Mouse (Mus musculus) induced T-regulatory cell, adult 2 months (primary cell): ENCODE measurements around the gene Cdhr4.
A peak's percentile ranks its signal among the peaks of the same experiment; 100 is the strongest.

Experiments
- DNase-seq: peaks from one replicate; pipeline ENCODE4 v3.0.0-alpha.2; 2012; ENCODE audit warnings: low read depth

The Cdhr4 gene

GRCm38 (mm10) chr9:107975399-107976386 lies 16.6 kb upstream of the Cdhr4 start, which contains the start of gene Uba7:
Gene Uba7 (plus strand): TSS chr9:107975505.
- peak; percentile 88 for DNase-seq

- DNase-seq, result no peak
These were observed 13.5 kb upstream of the Cdhr4 start for GRCm38 (mm10) chr9:107978815-107979214.

GRCm38 (mm10) chr9:107981684-107982605 lies 10.4 kb upstream of the Cdhr4 start:
- no peak for DNase-seq

- no peak for DNase-seq
These were observed 9.5 kb upstream of the Cdhr4 start, which contains the start of gene Gm20661 for GRCm38 (mm10) chr9:107982681-107983346. Gene Gm20661 (plus strand): TSS chr9:107983058.

GRCm38 (mm10) chr9:107983421-107983890 lies 8.8 kb upstream of the Cdhr4 start:
- DNase-seq, result no peak

GRCm38 (mm10) chr9:107984052-107984753 lies 8.1 kb upstream of the Cdhr4 start:
- DNase-seq, result no peak

GRCm38 (mm10) chr9:107984754-107985055 lies 7.6 kb upstream of the Cdhr4 start:
- no peak for DNase-seq

GRCm38 (mm10) chr9:107985131-107986119 lies 6.9 kb upstream of the Cdhr4 start, which contains the start of gene Inka1:
Gene Inka1 (minus strand): TSS chr9:107985879.
- DNase-seq, result peak; percentile 94

GRCm38 (mm10) chr9:107986376-107986775 lies 5.9 kb upstream of the Cdhr4 start:
- peak; percentile 85 for DNase-seq

GRCm38 (mm10) chr9:107987950-107988349 lies 4.3 kb upstream of the Cdhr4 start:
- no peak for DNase-seq

- DNase-seq, result no peak
These were observed 716 bp downstream of the Cdhr4 start for GRCm38 (mm10) chr9:107993013-107993412.

- no peak for DNase-seq
These were observed 2.2 kb downstream of the Cdhr4 start for GRCm38 (mm10) chr9:107994464-107994863.

GRCm38 (mm10) chr9:107995513-107995912 lies 3.2 kb downstream of the Cdhr4 start:
- no peak for DNase-seq

- DNase-seq, result no peak
These were observed 3.8 kb downstream of the Cdhr4 start, which contains the start of gene Gm20662 for GRCm38 (mm10) chr9:107996049-107996448. Gene Gm20662 (plus strand): TSS chr9:107996349.

GRCm38 (mm10) chr9:108001922-108002770 lies 9.8 kb downstream of the Cdhr4 start, which contains the start of gene Ip6k1:
Gene Ip6k1 (plus strand): TSS chr9:108002501.
- peak; percentile 100 for DNase-seq

- peak; percentile 72 for DNase-seq
These were observed 10.7 kb downstream of the Cdhr4 start for GRCm38 (mm10) chr9:108002778-108003530.

GRCm38 (mm10) chr9:108003531-108003890 lies 11.2 kb downstream of the Cdhr4 start:
- no peak for DNase-seq

- no peak for DNase-seq
These were observed 15.7 kb downstream of the Cdhr4 start for GRCm38 (mm10) chr9:108008041-108008440.
